Mouse (Mus musculus) urinary bladder, postnatal 25 days (tissue): ENCODE measurements around the gene Cdh13.

ENCODE experiments used
- DNase-seq: peaks from one replicate; pipeline ENCODE4 v3.0.0; 2022; ENCODE audit warnings: low spot score

Cdh13 gene

DNA sequence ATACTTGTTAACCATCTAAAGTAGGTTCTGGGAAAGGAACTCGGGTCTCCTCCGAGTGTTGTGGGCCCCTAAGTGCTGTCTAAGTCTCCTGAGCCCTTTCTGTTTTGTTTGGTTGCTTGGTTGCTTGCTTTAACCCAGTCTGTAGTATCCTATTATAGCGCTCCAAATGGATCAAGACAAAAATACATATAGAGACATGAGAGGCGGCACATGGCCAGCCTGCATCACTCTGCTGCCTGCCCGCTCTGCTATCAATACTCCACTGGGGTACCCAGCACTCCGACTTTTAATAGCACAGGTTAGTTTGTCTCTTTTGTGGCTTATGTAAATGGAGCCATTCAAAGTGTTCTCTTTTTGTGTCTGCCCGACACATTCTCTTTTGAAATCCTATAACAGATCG, 285.8 kb downstream of the Cdh13 start:
- no peak for DNase-seq

DNA sequence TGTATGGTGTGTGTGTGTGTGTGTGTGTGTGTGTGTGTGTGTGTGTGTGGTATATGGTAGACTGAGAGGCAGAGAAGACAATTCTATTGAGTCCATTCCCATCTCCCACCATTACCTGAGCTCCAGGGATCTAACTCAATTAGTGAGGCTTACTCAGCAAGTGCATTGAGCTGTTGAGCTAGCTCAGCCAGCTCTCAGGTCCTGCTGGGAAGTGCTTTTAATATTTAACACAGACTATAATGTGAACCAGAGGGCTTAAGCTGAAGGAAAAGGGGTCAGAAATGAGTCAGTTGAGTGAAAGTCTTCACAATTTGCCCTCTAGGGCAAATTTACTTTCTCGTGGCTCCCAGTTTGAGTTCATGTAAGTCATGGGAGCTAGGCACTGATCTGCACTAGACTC, 297.7 kb downstream of the Cdh13 start:
- no peak for DNase-seq

DNA sequence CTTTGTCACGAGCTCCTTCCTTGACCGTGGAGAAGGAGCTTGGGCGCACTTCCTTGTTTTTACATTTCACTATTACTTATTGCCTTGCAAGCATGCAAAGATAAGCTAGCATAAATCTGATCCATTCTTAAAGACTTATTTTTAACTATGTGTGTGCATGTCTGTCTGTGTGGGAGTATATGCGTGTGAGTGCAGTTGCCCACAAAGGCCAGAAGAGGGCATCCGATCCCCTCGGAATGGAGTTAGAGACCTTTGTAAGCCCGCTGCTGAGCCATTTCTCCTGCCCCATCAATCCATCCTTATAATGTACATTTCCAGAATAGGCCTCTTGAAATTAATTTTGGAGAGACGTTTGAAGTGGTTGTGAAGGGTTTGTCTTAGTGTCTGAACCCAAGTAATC, 298.7 kb downstream of the Cdh13 start:
- no peak for DNase-seq

DNA sequence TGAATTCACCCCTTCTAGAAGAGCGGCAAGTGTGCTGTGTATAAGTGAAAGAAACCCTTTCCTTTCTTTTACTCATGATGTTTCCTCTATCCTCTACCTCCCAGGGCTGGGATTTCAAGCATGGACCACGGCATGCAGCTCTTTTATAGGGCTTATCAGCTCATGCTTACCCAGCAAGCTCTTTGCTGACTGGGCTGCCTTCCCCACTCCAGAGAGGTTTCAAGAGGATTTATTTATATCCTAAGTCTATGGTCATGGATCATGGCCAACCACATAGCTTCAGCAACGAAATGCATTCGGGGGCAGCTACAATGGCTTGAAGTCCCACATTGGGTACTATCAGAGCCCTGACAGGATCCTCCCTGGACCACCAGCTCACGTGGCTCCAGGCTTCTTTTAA, 304.4 kb downstream of the Cdh13 start:
- DNase-seq, result no peak

DNA sequence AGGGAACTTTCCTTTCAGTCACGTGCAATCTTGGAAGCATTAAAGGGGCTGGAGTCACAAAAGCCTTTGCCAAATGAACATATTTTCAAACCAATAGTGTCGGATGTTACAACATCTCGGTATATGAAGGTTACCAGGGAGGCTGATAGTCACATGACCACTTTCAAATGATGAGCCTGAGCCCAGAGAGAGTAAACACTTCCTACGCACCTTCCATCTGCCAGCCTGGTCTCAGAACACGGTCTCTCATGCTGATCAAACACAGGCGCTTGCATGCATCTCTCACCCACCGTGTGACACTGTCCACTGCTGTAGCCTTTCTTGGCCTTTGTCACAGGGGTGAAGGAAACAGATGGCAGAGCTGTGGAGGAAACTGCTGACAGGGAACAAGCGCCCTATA, 313.3 kb downstream of the Cdh13 start:
- no peak for DNase-seq

DNA sequence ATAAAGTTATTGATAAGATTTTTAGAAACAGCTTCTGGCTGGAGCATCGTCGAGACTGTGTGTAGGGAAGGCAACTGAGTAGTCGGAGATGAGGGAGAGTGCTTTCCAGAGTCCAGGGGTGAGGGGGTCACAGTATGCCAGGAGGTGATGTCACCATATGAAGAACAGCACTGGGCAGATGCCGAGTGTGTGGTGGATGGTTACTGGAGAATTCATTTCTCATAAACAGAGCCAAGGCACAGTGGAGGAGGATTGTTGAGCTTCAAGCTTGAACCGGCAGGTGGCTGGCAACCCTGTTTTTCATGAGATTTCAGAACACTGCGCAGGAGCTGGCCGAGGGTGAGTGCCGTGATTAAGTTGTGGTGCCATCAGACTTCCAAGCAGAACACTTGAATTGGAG, 317.8 kb downstream of the Cdh13 start:
- DNase-seq, result no peak

DNA sequence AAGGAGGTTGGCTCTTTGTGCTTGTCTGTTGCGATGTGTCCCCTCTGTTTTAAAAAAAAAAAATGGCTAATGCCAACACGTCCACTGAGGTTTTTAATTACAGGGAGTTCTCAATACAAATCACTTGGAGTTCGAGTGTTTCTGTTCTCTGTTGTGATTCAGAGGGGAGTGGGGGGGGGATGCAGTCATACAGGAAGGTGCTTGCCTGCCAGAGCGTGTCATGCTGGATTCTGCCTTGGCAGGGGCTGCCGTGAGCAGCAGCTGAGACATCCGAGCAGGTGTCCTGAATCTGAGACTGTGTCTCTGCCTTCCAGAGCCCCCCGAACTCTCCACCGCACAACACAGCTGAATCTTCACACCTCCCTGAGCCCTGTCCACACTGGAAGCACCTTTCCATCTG, 318.5 kb downstream of the Cdh13 start:
- DNase-seq, result no peak

DNA sequence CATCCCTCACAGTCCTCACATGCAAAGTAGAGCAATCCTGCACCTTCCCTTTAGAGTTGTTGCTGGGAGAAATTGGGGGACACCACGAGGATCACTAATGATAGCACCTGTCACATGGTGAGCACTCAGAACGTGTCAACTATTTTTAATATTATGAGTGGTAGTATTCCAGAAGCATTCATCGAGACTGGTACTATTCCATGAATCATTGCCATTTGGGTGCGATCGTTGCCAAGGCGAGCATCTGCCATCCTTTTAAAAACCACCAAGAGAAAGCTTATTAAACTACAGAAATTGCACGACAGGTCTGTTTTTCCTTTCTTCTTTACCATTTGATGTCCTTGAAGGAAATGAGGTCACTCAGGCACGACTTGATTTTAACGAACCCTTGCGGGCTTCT, 328.0 kb downstream of the Cdh13 start:
- no peak for DNase-seq

DNA sequence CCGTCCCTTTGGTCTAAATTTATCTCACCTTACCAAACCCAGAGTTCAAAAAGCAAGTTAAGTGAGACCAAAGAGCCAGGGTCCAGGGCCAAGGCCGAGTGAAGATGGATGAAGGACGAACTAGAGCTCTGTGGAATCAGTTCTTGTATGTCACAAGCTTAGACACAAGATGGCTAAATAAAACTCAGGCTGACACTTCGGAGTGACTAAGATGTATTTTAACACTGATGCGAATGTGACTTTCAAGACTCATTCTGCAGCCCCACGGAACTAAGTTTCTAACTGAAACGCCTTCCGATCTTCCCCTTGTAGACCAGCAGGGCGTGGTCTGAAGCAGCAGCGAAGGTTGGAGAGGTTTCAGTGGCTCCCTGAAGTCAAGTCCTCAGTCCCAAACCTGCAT, 334.7 kb downstream of the Cdh13 start:
- DNase-seq, result no peak

DNA sequence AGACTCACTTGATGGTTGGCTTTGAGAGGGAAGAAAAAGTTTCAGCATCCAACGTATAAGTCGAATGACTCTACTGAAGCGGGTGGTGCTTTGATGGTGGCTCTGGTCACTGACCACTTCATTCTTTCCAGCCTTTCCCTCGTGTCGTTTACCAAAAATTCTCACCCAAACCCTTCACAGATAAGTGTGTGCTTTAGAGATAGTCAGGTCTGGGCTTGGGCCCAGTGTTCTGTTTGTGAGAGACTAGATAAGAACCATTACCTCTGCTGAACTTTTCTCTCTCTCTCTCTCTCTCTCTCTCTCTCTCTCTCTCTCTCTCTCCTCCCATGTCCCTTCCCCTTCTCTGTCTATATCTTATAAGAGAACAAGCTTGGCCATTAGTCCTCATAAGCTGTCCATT, 342.9 kb downstream of the Cdh13 start:
- DNase-seq, result no peak

DNA sequence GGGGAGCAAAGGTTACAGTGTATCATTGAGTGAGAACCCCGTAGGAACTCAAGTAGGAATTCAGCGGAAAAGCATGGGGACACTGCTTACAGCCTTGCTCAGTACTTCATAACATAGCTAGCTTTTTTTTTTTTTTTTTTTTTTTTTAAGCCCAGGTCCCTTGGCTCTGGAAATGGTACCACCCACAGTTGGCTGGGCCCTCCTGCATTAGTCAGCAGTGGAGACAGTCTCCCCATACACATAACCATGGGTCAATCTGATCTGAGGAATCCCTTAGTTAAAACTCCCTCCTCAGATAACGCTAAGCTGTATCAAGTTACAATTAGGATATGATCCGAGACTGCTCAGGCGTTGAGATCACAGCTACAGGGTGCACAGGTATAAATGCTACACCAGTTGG, 344.2 kb downstream of the Cdh13 start:
- DNase-seq, result no peak

DNA sequence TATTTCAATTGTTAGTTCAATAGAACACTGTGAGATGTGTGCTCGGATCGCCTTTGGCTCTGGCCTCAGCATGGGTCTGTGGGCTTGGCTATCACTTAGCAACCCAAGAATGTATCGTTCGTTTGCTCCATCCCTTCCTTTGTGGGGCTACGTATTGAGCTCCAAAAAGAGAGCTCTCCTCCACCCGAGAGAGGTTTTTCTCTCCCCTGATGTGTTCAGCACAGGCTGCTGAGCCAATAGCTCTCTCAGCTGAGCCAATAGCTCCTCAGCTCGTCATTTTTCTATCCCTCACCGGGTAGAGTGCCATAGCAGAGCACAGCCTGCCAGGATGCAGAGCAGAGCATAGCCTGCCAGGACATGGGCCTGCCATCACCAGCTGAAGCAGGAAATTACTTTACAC, 345.2 kb downstream of the Cdh13 start:
- no peak for DNase-seq

DNA sequence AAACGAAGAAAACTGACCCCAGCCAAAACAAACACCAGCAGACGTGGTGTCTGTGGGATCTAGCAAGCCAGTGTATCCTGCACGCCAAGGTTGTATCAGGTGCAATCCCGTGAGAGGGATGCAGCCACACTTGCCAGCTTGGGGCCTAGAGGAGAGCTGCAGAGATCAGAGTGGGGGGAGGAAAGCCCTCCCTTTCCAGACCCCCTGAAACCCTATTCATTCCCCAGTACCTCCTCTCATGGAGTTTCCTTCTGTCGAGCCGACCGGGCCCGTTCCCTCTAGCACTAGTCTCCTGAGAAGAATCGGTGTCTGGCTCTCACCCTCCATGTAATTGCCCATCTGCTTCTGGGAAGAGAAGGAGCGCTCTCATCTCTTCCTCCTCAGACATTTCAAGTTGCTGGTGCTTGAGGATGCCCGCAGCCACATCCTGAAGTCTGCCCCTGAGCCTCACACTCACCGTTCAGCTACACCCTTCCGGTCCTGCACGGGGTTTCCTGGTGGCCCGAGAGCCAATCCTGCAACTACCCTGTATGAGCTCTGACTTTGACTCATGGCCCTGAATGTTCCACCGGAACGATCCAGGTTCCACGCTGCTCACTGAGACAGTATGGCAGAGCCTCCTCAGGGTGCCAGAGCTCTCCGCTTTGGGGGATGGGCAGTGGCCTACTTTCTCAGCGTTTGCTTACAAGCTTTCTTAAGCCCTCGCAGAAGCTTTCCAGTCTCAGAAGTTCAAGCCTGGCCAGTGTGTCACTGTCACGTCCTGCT, 351.9 kb downstream of the Cdh13 start:
- no peak for DNase-seq

DNA sequence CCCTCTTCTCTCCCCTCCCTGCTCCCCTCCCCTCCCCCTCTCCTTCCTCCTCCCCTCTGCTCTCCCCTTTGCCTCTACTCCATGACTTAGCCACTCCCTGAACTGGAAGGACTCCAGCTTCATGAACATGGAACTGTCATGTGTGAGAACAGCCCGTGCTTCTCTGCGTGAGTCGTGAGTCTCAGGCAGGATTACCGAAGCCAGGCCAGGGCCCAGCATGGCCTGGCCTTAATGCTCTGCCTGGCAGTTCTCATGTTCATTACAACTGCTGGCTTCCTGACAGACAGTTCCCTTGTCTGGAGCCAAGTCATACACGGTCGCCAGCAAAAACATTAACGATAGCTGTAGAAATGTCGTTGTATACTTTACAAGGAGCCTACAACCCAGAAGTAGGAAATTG, 356.1 kb downstream of the Cdh13 start:
- no peak for DNase-seq

DNA sequence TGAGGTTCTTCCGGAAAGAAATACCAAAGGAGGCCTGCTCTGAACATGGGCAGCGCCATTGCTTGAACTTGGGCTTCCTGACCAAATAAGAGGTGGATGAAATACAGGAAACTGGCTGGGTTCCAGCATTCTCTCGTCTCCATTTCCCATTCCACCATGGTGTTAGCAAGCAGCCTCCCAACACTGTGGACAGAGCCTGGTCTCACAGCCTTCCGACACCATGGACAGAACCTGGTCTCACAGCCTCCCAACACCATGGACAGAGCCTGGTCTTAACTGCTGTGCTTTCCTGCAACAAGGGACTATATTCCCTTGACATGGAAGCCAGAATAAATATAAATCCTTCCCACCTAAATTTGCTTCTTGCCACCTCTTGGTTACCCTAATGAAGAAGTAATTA, 358.3 kb downstream of the Cdh13 start:
- no peak for DNase-seq

DNA sequence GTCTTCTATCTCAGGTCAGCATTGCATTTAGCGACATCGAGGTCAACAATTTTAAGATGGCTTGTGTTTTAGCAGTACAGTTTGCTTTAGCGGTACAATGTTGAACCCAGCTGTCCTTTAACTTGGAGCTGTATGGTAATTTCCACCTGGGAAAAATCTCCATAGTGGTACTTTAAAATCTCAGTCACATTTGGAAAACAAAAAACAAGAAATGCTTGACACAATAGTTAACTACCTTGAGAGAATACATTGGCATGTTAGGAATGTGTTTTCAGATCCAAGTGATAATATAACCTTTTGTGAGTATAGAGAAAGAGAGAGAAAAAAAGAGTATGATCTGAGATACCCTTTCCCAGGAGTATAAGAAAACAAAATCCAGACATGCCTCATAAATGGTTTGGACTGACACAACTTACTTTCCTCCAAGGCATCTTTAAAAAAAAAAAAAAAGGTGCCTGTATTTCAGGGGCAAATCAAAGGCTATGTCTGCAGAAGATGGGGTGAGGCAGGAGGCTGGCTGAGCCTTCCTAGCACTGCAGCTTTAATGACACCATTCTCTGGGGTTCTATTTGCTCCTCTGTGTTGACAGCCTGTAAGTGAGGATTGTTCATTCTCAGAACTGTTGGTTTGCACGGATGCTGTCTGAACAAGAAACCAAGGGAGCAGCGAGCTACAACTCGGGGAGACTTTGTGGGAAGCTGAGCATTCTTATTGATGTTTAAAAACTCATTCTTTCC, 365.4 kb downstream of the Cdh13 start:
- DNase-seq, result no peak

DNA sequence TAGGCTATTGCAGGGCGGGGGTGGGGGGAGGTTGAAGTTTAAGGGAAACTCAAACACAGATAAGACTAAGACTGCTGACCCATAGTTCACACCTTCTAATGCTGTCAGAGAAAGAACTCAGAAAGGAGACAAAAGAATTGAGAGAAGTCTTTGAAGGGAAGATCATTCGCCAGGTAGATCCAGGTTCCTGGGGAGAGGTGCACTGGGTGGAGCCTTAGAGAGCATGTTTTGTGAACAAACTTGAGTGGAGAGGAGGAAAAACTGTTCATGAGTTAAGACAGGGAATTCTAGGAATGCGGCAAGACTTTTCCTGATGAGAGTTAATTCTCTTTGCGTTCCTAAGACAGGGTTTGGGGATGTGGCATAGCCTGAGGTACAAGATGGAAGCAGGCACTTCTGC, 366.4 kb downstream of the Cdh13 start:
- no peak for DNase-seq

DNA sequence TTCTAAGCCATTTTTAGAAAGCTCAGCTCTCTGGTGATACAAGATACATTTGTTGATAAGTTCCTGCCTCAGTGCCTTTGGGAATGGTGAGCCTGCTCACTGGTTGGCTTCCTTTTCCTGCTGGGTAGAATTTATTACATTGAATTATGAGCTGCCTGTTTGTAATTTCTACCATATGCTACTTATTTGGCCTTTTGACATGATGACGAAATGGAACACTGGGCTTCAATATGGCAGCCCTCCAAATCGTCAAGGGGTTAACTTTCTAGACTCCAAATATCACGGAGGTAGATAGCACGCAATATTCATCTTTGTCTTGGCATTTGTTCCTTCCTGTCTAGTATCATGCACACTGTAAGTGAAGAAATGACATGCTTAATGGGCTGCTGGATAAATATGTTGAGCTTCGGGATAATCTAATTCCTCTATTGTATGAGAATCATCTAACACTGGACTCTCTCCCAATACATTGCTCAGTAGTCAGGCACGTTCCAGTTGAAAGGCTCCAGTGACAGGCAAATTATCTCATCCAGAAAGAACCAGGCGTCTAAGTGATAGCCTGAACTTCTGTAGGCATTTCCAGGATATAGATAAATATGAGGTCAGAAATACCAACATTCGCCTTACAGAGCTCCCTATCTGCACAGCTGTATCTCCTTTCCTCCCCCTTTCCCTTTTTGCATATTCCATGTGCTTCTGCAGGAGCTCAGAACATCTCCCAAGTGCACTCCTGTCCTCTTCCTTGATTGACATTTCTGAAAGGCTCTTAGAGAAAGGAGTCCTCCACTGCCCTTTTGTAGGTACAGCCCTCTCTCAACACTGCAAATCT, 378.7 kb downstream of the Cdh13 start:
- no peak for DNase-seq

DNA sequence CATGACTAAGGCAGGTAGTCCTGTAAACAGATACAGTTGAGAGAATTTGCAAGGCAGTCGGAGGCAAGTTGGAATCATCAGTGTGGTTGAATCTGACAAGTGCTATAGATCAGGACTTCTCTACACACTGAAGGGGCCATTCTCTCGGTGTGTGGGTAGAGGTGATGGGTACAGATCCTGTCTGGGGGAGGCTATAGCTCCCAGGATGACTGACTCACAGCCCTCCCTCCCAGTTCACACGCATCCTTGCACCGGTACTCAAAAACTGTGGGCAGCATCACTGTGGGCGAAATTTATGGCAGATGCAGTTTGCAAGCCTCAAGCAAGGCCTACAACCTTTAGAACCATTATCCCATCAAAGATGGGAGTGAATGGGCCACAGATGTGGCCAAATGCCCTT, 381.5 kb downstream of the Cdh13 start:
- DNase-seq, result no peak

DNA sequence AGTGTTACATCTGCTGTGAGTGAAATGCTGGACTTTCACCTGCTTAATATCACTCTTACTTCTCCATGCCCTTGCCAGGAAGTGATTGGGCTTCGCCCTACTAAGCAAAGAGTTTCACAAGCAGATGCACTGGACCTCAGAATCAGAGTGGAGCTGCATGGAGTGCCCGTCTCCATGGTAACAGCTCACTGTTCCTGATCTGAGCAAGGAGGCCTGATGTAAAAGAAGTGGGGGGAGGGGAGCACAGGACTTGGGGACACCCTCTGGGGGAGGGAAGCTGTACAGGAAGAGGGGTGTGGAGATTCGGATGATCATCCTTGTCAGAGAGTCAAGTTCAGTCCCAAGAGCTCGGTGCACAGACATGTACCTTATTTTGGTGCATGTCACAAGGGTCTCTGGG, 384.2 kb downstream of the Cdh13 start:
- DNase-seq, result no peak

DNA sequence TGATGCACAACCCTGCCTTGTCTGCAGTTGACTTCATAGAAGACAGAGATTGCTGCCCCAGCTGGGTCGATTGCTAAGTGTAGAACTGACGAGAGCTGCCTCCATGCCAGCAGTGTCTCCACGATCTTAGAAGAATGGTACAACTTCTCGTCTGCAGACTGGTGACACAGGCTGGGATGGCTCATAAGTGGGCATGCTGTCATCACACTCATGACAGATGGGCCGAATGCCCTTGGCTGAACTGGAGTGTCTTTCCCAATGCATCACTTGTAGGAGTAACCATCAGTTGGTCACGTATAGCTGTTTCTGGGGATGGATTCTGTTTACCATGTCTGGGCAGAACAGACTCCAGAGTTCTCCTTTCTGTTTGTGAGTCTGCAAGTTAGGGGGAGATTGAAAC, 392.7 kb downstream of the Cdh13 start:
- DNase-seq, result no peak

DNA sequence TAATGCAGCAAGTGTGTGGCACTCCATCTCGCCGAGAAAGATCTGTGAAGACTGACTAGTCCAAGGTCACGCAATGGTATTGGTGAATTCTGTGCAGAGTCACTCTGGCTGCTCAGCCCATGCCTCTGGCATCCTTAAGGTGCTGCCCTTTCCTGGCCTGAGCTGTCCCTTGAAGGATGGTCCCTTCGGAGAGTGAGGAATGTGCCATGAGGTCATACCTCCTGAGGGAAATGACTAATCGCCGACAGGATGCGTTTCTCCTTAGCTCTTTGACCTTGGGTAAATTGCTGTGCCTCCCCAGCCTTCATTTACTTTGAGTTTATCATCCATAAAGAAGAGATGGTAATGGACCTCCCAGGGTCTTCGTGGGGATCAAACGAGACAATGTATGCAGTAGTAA, 395.8 kb downstream of the Cdh13 start:
- DNase-seq, result no peak

DNA sequence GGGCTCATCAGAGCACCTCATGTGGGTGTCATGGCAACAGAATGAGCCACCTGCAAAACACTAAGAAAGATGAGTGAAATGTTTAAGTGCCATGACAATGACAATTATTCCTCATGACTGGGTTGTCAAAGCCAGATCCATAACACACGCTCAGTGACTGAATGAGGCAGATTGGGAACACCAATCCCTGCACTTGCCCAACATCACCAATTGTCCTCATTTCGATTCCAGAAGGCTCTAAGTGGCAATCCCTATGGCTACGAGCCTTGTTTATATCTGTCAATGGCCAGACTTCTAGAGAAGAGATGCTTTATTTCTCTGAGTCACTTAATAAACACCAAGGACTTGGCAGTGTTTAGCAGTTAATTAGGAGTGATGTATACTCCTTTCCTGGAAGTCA, 399.9 kb downstream of the Cdh13 start:
- no peak for DNase-seq
